Mouse (Mus musculus) thymus, postnatal 36 days (tissue): Measurements from ENCODE around the gene Mafk.
"Not testable (repeated sequence)": the region's sequence is repeated elsewhere in the genome, so short reads cannot be mapped to it uniquely, and the experiment has no call there.

Experiments used
- DNase-seq, 2 experiments: peaks; one replicate each; pipeline ENCODE4 v3.0.0; 2022; ENCODE audit warnings: mixed read lengths in 2 of 2

The Mafk gene

DNA sequence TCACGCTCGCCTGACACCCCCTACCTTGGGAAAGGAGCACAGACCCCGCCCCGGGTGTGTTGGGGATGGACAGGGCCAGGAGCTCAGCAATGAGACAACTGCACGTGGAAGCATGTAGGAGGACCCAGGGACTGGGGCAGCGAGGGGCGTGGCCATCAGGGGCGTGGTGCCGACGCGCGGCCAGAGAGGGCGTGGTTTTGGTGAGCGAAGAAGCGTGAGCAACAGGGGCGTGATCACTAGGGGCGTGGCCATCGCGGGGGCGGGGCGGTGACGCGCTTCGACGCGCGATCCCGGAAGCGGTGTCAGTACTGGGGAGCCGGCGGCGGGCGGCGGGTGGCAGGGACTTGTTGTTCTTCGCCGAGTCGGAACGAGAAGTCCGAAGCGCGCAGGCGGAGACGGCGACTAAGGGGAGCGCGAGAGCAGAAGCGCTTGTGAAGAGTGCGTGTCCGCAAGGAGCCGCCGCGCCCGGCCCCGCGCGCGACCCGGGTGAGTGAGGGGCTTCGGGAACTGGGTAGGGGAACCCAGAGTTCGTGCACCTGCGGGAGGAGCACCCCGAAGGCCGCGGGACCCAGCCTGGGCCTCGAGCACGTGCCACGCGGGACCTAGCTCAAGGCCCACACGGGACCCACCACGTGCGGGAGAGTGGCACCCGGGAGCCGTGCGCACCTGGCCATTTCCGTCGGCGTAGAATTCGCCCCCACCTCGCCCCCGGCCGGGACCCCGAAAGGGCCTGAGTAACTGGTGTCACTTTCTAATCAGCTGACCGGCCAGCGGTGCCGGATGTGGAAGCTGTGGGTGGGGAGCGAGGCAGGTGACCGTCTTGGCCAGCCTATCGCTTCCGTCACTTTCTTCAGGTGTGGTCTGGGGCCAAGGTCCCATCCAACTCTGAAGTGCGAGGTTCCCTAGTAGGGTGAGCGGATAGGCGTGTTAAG is at the start of gene Mafk:
Gene Mafk, plus strand, starts transcription at position 287 of the 932 bp plus-strand sequence.
- peak; percentile 98 to 99 for DNase-seq

DNA sequence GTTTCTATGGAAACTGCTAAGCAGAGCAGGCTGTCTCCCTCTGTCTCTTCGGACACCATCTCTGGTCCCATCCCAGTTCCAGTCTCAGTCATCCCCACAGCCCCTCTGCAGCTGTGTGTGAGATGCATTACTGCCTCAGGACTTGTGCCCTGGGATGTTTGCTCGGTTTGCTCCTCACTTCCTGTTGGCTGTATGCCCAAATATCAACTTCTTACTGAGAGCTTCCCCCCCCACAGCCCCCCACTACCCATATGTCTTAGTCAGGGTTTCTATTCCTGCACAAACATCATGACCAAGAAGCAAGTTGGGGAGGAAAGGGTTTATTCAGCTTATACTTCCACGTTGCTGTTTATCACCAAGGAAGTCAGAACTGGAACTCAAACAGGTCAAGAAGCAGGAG is 48.7 kb upstream of the Mafk start:
- DNase-seq: not testable (repeated sequence)

DNA sequence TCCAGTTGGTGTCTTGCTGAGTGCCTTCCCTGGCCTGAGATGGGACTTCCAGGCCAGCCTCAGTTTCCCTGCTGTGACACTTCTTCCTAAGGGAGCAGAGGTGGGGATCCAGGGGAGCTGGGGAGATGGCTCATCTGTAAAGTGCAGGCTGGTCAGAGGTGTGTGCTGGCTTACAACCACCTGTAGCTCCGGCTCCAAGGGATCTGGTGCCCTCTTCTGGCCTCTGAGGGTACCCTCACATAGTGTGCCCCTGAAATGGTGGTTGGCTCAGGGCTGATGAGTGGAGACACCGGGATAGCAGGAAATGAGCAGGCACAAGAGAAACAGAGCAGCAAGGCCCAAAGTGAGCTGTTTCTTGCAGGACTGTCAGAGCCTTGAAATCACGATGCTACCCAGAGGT is 45.5 kb upstream of the Mafk start:
- DNase-seq: peak; percentile 69 to 70

DNA sequence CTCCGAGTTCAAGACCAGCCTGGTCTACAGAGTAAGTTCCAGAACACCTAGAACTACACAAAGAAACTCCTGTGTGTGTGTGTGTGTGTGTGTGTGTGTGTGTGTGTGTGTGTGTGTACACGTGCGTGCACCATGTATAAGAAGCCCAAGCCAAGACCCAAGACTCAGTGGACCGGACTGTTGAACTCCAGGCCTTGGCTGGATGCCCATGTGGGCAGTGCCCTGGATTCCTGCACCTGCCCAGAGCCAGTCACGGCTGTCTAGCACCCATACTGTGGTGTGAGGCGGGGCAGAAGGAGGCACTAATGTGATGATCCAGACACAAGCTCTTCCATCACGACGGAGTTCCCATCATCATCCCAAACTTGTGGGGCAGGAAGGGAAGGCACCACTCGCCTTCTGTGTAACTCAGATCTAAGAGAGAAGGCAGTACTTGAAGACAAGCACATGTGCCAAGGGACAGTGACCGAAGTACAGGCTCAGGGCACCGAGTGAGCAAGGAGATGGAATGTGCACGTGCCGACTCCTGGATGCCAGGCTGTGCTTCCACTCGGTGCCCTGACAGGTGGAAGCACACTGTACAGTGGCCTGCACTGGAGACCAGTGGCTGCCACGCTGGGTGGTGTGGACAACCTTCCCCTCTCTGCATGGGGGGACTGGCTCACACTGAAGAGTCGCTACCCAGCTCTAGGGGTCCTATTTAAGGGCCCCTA is 41.7 kb upstream of the Mafk start:
- no peak for DNase-seq

- DNase-seq: peak; percentile 55 to 64
These were observed 40.8 kb upstream of the Mafk start for GRCm38 (mm10) chr5:139750535-139750934.

- DNase-seq: peak; percentile 40 to 43
These were observed 36.6 kb upstream of the Mafk start for GRCm38 (mm10) chr5:139754753-139755152.

DNA sequence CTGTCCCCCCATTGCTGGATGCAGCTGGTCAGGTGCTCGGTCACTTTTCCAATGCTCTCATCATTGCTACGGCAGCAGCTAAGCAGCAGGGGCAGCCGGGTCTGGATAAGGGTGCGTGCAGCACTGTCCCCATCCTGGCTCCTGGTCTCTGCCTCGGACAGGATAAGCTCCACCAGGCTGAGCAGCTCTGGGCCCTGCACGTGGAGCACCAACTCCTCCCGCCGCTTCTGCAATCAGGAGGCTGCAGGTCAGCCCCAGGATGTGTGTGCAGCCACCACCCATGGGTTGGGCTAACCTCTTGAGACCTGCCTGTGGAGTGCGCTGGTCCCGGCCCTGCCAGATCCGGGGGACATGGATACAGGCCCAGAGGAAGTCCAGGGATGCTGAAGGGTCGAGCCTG is 35.2 kb upstream of the Mafk start:
- no peak for DNase-seq

DNA sequence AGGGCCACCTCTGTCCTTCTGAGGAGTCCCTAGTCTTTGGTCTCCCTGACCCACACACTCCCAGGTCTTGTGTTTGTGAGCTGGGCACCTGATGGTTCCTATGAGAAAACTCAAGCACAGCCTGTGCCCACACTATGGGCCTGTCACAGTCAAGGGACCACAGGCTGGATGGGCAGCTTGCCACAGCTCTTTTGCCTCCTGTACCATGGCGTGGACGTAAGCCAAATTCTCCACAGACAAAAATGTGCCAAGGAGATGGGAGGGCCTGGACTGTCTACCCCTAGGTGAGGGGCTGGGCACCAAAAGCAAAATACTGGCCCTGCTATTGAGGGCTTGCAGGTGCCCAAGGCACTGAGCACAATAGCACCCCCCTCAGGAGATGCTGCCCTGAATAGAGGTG is 34.7 kb upstream of the Mafk start:
- no peak for DNase-seq

DNA sequence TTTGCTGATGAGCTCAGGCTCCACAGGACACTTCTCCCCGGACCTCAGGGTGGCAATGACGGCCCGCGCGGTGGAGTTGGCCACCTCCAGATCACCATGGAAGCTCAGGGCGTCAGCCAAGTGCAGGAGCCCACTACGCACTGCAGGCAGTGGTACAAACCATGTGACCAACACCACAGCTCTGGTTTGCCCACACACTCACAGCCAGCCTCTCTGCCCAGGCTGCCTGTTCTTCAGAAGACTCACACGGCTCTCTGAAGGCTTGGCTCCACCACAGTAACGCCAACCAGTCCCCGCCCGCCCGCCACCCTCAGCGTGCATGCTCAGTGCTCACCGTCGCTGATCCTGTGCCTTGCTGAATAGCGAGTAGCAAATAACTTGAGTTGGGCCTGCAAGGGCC is 33.2 kb upstream of the Mafk start:
- DNase-seq: no peak

DNA sequence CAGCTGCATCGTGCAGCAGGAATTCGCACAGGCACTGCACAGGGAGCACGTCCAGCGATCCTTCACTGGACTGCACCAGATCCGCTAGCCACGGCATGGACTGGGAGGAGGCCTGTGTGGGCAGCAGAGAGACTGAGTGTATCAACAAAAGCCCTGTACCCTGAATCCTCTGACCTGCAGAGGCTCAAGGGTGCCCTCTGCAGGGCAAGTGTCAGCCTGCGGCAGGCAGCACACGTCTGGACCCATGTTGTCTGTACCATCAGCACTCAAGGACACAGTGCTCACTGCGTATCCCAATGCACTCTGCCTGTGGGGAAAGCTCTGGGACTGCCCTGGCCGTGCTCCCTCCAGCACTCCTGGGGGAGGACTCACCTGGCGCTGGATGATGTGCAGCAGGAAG is 27.0 kb upstream of the Mafk start:
- peak in 1 of 2 experiments; percentile 35 for DNase-seq

- DNase-seq: no peak
These were observed 23.1 kb upstream of the Mafk start for GRCm38 (mm10) chr5:139768216-139768615.

DNA sequence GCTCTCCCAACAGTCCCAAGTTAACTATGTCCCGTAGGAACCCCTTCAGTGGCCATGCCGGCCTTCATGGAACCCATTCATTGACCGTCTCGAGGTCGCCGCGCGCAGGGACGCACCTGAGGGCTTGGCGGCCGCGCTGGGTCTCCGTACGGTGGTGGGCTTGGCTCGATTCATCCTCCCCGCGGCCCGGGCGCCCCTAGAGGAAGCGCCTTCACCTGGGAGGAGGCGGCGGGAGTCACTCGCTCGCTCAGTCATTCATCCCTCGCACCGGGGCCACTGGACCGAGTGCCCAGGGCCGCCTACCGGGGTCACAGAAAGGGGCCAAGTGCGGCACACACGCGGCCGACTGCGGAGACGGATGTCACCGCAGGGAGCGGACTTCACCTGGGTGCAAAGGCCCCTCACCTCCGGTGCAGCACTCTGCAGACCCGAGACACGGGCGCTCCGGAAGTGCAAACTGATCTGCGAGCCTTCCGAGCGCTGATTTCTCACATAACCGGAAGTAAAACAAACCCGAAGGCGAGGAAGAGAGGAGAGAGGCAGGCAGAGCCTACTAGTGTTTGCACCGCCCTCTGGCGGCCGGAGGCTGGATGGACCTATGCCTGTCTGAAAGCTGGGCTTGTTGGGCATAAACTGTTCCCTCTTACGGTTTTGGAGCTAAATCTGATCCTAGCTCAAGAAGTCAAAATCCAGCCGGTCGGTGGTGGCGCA is 15.9 kb upstream of the Mafk start, which contains the start of gene Ints1:
Gene Ints1, minus strand, starts transcription at position 459 of the 711 bp plus-strand sequence.
- peak; percentile 95 to 96 for DNase-seq

GRCm38 (mm10) chr5:139776966-139777365 is 14.3 kb upstream of the Mafk start:
- peak; percentile 67 to 80 for DNase-seq

- no peak for DNase-seq
These were observed 9.9 kb upstream of the Mafk start for GRCm38 (mm10) chr5:139781406-139781805.

- no peak for DNase-seq
These were observed 1.8 kb upstream of the Mafk start for GRCm38 (mm10) chr5:139789466-139789865.

GRCm38 (mm10) chr5:139792159-139792775 is 954 bp downstream of the Mafk start:
- DNase-seq: no peak

DNA sequence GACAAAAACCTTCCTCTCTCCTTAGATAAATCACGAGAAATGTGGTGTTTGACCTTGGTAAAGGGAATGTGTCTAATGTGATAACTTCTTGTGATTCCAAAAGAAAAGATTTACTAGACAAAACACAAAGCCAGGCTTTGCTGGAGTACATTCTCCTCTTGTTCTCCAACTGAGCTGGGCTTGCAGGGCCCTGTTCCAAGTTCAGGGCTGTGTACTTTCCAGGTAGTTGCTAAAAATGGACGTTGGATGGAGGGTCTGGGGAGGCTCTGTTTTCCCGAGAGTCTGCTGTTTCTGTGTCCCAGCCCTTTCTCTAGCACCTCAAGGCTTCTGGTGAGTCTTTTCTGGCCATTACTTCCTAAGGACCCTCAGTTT is 1.6 kb downstream of the Mafk start:
- DNase-seq: no peak

- DNase-seq: no peak
These were observed 2.2 kb downstream of the Mafk start for GRCm38 (mm10) chr5:139793338-139794089.

- no peak for DNase-seq
These were observed 2.8 kb downstream of the Mafk start for GRCm38 (mm10) chr5:139794137-139794536.

- DNase-seq: no peak
These were observed 3.6 kb downstream of the Mafk start for GRCm38 (mm10) chr5:139794938-139795337.

- DNase-seq: no peak
These were observed 4.8 kb downstream of the Mafk start for GRCm38 (mm10) chr5:139796001-139796620.

DNA sequence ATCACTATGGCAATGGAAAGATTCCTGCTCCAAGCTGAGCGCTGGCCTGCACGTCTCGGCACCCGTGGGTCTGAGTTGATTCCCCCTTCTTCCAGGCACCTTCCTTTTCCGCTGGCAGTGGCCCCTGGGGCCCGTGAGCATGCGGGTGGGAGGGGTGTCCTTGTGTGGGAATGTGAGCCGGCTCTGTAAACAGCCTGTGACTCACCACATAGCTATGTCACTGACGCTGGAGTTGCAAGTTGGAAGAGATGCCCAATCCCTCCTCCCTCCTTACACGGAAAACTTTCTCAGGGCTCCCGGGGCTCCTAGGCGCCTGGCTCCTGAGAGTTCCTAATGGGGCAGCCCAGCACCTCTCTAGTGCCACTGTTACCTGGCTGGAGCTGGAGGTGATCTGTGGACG is 5.6 kb downstream of the Mafk start:
- DNase-seq: no peak
